Mouse (Mus musculus) spleen, postnatal 10 days (tissue): ENCODE data around the gene Arhgap15.
"Not testable (repeated sequence)": the region's sequence is repeated elsewhere in the genome, so short reads cannot be mapped to it uniquely, and the experiment has no call there.

ENCODE experiments used
- DNase-seq, 2 experiments: peaks; one replicate each; pipeline ENCODE4 v3.0.0; 2021 to 2022; ENCODE audit warnings: low spot score in 2 of 2

Gene Arhgap15

DNA sequence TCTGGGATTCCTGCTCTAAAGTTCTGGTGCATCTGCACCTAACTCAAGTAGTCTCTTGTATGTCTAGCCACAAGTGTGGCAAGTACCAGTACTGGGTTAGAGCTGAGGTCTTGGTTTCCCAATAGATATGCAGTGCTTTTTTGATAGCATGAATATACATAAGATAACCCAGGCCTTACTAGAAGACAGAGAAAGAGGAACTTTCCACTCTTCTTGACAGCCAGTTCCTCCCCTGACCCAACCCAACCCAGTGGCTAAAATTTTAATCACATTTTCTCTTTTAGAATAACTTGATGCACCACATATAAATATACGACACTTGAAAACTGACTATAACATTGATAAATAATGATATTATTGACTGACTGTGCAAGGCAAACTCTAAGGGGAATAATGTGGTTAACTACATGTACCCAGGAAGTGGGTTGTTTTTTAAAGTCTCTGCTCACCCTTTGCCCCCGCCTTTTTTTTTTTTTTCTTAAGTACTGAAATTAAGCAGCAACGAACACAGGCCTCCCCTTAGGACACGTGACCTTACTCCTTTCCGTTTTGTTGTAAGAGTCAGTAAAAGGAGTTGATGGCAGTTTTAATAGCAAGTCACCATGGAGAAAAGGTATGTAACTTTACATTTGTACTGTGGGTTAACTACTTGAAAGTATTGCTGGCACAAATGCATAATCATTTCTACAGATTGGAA lies at the start of gene Arhgap15:
Arhgap15 (plus strand) TSS at position 538 of the 697 bp plus-strand sequence.
- no peak for DNase-seq

DNA sequence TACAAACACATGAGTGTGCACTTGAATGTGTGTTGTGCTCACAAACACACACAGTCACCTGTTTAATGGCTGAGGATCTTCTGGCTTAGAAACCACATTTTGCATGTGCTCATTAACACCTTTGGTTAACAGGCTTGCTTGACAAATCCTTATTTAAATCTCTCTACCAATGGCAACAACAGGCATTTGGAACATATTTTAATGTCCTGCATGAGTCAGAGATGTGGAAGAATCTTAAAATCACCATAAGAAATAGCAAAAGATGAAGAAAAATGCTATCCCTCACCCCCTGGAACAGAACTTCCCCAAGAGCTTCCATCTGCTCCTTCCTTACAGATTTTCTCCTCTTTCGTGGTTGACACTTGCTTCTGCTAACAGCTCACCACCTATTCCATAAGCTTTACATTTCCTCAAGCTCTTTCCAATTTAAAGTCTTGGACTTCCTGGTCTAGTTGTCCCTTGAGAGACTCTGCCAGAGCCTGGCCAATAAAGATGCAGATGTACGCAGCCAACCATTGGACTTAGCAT lies 35.9 kb upstream of the Arhgap15 start:
- DNase-seq = no peak

DNA sequence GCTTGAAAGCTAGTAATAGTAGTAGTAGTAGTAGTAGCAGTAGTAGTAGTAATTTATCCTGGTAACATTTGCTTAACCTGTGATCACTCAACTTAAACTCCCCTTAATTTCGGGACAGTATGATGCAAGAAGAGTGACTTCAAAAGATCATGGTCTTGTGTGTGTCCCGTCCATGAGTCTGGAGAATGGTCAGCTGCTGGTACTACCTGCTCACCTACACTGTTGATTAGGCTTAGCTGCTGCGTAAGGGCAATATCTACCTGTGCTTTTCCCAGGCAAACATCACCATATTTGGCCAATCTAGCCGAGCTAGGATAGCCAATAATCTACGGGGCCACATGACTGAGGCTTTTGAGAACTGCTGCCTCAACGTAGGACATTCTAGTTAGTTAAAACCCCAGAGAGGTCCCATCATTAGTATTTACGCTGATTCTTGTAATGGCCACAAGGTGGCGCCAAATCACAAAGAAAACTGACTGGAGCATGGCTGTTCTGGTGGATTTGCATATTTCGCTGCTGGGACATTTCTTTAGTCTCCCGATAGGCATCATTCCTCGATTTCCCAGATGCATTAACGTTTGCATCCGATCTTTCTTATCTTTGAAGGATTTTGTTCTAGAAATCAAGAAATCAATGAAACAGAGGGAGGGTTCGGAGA lies 26.0 kb upstream of the Arhgap15 start:
- peak; percentile 39 to 64 for DNase-seq

DNA sequence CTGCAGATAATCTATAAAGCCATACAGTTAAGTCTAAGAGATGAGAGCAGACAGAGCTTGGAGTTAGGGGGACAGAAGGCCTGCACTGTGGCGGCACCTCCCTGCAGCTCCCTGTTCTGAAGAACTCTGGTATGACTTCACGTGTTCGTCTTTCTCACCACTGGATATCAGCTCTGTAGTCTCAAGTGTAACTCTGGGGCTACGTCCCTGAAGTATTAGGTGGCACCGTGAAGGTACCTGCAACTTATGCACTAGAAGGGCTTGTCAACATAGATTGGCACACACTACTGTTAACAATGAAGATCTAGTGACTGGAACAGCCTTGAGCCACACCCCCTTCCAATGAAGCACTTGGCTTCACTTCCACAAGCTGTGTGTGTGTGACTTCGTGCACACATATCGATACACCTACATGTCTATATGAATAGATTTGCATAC lies 25.5 kb upstream of the Arhgap15 start:
- no peak for DNase-seq

DNA sequence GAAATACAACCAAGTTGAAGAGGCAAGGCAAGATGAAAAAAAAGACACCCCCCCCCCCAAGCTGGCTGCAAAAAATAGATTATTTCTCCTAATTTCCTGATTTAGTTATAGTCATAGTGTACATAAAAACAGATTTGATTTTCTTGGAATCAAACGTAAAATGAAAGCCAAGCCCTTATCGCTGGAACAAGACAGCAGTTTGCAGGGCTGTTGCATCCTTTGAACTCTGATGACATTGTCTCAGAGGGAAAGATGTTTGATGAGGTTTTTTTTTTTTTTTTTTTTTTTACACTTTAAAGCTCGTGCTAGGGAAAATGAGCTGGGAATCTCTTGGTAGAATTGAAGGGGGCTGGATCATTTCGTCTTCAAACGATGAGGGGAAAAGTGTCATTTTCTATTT lies 21.4 kb upstream of the Arhgap15 start:
- no peak for DNase-seq

DNA sequence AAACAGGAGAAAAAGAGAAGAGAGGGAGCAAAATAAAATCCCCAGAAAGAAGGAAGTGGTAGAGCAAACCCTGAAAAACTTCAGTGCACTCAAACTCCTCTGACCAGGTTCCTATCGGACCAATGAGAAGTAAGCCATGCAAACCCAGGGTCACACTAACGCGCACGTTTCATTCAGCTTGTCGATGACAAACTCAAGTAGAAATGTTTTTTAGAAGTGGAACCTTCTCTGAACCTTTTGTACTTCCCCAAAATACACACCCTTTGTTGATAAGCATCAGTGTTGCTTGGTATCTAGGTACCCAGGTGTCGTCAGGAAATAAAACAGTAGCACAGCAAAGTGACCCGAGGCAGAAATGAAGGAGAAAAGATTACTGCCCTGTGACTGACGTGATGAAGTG lies 20.9 kb upstream of the Arhgap15 start:
- DNase-seq = peak in 1 of 2 experiments; percentile 28

DNA sequence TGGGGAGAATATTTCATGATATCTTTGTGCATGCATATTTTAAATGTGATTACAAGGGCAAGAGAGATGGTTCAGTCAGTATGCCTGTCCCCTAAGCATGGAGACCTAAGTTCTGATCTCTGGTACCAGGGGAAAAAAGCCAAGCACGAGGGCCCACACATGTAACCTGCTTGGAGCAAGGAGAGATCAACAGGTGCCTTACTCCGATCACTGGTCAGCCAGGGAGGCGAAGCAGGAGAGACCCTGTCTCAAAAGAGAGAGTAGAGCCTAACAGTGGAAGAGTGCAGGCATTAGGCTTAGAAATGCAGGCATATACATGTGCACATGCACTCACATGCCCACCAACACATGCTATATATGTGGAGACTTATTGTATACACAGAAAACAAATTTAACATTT lies 19.8 kb upstream of the Arhgap15 start:
- no peak for DNase-seq

DNA sequence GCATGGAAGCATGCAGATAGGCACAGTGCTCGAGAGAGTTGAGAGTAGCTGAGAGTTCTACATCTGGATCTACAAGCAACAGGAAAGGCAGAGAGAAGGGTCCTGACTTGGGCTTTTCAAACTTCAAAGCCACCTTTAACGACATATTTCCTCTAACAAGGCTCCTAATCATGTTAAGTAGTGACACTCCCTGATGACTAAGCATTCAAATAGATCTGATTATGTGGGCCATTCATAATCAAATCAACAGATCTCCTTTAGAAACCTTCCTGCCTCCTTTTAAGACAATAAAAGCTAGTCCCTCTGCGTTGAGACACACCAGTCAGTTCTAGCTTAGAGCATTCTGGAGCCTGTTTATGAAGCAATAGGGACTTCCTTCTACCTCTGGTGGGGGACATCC lies 16.2 kb upstream of the Arhgap15 start:
- DNase-seq = no peak

DNA sequence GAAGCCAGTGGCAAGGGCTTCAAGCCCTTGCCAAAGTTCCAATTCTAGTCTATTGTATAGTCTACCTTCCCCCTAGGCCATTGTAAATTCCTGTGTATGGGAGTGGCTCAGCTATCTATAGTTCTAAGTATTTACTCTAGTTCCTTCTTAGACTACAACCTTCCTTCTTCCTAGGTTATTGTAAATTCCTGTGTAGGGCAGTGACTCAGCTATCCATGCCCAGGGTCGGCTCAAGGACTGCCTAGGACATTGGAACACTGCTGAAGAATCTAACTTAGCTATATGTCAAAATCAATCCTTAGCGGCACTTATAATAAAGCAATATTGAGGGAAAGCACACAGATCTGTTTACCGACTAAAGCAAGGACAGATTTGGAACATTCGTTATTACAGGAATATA lies 13.6 kb upstream of the Arhgap15 start:
- DNase-seq = not testable (repeated sequence)

DNA sequence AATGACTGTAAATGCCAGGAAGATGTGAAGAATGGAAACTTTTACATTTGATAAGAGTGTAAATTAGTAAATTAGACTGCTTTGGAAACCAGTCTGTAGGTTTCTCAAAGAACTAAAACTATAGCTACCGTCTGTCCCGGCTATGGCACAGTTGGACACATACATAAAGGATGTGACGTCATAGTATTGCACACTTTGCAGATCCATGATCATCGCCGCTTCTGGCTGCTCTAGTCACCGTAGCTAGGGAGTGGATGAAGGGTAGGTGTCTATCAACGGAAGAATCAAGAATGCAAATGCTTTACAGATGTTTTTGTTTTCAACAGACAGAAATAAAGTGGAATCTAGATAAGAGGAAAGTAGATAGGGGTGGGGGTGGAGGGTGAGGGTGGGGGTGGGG lies 11.1 kb upstream of the Arhgap15 start:
- no peak for DNase-seq

DNA sequence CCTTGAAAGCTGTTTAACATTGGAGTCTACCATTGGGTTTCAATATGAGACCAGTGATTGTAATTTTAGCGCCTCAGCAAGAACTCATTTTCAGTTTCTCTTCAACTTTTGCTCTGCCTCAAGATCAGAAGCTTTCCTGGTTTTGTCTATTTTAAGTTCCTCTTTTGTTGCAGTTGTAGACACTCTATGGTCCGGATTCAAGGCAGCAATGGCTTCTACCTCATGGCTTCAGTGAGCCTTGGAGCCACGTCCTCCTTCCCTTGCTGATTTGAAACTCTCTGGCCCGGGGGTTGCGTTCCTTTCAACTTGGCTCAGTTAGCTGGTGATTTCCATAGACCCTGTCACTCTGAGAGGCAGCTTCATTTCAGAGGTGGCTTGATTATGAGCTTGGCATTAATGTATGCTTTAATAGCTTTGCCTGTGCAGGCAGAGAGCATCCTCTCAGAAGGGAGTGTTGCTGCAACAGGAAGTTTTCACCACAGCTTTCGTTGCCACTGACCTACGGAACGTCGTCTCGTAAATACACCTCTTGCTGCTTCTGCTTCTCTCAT lies 10.0 kb upstream of the Arhgap15 start:
- DNase-seq = peak; percentile 36 to 49

DNA sequence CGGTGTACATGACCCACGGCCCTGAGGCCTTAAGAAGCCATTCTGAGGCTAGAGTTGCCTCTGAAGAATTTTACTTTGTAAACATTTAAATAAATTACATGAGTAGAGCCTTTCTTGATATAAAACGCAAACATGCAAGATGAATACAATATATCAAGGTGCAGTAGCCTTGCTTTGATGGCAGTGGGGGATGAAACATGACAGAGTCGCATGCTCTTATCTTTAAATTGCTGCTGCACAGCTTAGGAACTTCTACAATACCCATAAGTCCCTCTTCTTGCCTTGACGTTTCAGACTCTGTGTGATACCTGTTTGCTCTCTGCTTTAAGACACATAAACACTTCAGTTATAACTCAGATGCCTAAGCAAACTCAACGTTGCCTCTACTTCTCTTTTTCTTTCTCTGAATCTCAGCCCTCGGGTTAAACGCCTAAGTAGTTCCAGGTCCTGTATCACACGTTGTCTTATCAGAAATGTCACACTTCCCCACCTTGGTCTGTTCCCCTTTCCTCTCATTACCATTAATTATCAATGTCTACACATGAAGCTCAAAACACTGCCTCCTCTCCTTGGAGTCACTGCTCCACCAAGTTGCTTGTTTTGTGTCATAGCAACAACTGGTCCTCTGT lies 9.3 kb upstream of the Arhgap15 start:
- DNase-seq = no peak

DNA sequence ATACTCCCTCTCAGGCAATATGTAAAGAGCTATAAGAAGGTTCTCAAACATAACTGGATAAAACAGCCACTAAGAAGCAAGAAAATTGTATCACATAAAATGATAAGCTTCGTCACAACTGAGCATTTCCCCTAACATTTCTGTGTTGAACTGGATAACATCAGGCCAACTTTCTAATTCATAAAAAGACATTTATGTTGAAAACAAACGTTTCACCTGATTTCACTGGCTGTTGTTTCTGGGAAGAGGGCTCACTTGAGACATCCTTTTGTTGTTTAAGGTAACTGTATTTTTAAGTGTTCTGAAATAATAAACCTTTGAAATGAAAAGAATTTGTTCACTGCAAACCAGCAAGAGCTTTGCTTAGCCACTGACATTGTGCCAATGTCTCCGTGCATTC lies 697 bp downstream of the Arhgap15 start:
- no peak for DNase-seq

DNA sequence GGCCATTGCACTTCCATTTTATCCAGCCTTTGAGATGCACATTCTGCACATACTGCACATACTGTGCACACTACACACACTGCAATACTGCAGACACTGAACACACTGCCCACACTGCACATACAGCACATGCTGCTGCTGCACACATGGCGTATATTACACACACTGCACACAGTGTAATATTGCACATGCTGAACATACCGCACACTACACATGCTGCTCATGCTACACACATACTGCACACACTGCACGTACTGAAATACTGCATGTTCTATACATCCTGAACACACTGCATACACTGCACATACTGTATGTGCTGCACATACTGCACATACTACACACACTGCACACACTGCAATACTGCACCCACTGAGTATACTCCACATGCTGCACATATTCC lies 7.3 kb downstream of the Arhgap15 start:
- no peak for DNase-seq

DNA sequence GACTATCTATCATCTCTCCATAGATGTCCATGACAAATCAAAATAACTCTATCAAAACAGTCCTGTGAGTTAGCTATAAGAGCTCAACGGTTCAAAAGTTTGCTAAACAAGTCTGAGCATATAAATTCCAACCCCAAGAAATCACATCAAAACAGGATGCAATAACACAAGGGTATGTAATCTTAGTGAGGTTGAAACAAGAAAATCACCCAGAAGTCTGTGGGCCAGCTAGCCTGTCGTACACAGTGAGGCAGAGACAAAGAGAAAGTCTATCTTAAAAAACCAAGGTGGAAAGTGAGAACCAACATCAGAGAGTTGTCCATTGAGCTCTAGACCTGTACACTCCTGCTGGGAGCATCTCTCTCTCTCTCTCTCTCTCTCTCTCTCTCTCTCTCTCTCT lies 8.0 kb downstream of the Arhgap15 start:
- DNase-seq = no peak

DNA sequence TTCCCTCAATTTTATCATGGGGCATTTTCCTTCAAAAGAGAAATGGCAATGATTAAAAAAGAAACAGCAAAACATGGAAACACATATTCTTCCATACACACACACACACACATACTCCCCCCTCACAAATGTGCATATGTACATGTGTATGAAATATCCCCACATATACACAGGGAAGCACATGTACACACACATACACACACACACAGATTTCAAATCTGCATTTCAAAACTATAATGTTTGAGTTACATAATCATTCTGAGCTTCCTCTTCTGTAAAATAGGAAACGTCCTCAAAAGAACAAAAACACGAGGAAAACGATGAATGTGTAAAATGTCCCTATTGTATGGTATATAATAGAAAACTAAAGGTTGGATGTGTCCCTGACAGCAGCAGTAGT lies 13.1 kb downstream of the Arhgap15 start:
- DNase-seq = no peak

DNA sequence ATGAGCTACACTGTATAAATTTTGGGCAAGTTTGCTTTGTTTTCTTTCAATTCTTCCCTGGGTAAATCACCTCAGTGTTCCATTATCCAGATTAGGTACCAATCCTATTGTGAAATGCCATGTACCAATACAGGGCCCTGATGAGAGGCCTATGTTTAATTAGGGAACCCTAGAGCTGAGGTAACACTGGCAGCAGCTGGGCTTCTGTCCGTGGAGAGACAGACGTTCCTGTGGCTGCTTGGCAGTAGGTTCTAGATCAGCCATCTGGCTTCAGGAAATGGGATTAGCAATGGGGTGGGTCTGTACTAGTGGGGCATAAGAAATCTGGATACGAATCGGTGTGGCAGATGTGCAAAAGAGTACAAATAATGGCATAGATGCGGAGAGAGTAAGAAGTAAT lies 14.7 kb downstream of the Arhgap15 start:
- no peak for DNase-seq

DNA sequence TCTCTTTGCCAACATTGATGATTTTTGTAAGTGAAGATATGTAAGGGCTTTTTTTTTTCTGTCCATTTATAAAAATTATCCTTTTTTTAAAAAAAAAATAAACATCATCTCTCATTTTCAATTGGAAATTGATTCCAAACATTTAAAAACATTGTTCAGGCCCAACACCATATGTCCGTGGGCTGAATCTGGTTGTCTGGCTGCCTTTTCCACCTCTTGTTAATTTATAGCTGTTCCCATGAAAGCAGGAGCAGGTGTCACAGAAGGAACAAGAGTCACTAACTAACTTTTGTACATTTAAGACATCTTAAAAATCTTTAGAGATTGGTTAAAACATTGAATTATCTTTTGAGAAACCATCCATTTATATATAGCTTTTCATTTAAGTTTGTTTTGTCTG lies 15.8 kb downstream of the Arhgap15 start:
- no peak for DNase-seq

DNA sequence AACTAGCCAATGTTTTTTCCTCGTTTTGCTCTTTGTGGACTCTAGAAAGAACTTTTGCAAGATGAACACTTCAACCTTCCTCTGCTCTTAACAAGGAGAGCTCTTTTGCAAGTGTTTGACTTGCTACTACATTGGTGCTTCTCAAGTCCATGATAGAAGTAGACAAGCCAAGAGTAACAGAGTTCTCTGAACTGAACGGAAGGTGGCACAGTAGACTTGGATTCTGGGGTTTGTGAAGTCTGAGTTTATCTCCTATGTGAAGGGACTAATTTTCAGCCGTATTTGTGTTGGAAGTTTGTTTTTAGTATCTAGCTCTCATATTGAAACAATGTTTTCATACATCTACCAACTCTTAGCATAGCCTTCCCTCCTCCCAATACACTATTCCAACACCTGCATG lies 17.6 kb downstream of the Arhgap15 start:
- DNase-seq = no peak

DNA sequence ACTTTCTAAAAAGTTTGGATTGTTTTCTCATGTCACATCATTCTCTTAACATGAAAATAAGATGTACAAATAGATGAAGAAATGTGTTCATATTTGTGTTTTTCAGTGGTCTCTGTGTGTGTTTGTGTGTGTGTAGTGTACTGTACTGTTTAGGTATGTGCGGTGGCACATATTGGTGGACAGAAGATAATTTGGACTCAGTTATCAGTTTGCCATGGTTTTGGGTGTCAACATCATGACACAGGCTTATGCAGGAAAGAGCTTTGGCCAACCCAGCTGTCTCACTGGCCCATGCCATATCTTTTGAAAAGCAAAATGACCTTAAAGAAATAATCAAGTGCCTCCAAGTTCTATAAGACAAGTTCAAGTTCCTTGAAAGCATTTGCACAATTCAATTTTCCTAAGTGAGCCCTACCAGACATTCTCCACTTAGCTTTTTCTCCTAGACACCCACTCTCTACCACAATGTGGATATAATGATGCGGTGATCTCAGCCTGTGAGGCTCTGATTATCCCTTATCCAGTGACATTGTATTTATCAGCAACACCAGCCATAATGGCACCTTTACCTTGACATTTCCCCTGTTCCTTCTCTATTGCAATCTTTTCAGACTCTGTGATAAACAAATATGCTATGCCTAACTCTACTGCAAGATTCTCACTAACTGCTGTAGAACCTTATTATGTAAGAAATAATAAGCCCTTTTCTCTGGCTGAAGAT lies 21.4 kb downstream of the Arhgap15 start:
- DNase-seq = no peak

DNA sequence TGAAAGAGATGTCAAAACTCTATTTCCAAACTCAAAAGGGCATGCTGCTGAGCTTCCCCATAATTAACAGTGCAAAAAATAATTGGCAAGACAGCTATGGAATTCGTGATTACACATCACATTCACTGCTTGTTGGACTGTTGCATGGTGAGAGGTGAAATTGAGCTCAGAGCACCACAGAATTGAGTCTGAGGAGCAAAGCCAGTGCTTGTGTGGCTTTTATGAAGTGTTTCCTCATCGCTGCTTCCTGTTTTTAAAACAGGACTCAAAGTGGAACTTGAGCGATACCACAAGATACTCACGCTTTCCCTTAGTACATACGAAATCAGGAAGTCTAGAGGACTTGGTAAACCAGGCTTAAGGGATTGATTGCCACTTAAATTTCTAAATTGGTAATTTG lies 24.0 kb downstream of the Arhgap15 start:
- DNase-seq = no peak

DNA sequence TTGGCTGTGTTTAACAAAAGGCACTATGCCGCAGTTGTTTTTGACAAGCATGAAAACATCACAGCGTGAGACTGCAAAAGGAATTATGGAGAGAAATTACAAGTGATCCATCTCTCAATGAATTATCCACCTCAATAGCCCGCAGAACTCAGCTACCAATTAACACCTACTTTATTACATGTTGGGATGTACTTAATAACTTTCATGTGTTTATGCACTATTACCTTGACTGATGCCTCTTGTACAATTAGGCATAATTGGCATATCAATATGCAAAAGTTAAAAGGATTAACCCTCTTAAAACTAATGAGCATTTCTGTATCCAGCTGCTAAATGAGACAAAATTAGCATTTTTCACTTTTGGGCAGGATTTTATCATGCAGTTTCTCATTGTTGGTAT lies 33.5 kb downstream of the Arhgap15 start:
- no peak for DNase-seq
